Mouse (Mus musculus) ES-Bruce4 (cell line): ENCODE measurements around the gene Sp2.

Experiments
- CTCF ChIP-seq: IDR thresholded peaks from one replicate; pipeline ENCODE4 v1.8.1; 2011; ENCODE audit warnings: low read depth, low read length
- POLR2A ChIP-seq: IDR thresholded peaks from one replicate; pipeline ENCODE4 v1.8.1; 2011; ENCODE audit warnings: low read length; ENCODE audit not compliant: insufficient read depth

GRCm38 (mm10) chr11:96916885-96917396 is 65.8 kb downstream of the Sp2 start:
- TF ChIP-seq CTCF (no peak), POLR2A (no peak)
